2 mouse cellular contexts compared by ENCODE assay signal in the genomic region with DNA sequence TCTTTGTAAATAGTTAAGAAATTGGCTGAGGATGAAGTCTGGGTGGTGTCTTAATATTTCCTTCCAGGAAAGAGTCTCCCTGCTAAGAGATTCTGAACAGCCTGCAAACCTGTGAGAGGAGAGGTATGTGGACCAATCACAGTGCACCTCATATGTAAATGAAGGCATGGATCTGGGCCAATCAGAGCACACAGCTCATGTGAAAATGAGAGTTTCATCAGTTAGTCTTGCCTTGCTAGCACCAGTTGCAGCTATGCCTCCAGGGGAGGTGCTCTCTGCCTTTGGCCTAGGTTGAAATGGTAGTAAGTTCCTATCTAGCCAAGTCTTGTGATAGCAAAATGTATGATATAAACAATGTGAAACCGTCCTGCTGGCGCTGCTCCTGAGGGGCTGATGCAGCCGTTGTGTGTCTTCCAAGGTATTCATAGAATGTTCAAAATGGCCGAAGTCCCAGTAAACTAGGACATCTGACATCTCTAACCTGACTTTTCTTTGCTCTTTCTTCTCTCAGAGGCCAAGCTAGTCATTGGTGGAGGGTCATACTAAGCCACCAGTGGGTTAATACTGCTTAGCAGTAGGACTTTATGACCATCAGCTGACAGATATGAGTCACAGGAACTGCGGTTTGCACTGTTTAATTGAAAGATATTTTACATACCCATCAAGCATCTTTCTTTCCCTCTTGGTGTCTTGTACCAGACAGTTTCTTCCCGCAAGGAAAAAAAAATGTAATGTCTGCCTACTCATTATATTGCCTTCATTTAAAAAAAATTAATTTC.
TF ChIP-seq lines count a peak whose summit lies in the region.

No protein-coding gene starts in this region.

TF ChIP-seq in MEL, 35 proteins besides CTCF, POLR2A, EP300 and RAD21:
- TF ChIP-seq SMC3 (IDR thresholded peaks at IDR 0.05; ENCODE audit: low read depth, low read length), result 0 out of 2 replicates have a peak, but pooled peaks have one; percentile 4
- peak; percentile 46; the same call in 1 of the 2 replicates for TF ChIP-seq POLR2AphosphoS2 (IDR thresholded peaks at IDR 0.05; ENCODE audit: low read length)
- TF ChIP-seq KAT2A (conservative IDR thresholded peaks at IDR 0.05; ENCODE audit: low read depth, low read length), result peak; percentile 21; the same call in 1 of the 2 replicates
- TF ChIP-seq TAL1 (IDR thresholded peaks at IDR 0.05; ENCODE audit: low read length), result no peak
- no peak for TF ChIP-seq MYB (IDR thresholded peaks at IDR 0.05; ENCODE audit: low read depth, low read length)
- no peak for TF ChIP-seq CHD1 (IDR thresholded peaks at IDR 0.05; ENCODE audit: low read depth, low read length)
- no peak for TF ChIP-seq GABPA (IDR thresholded peaks at IDR 0.05; ENCODE audit: low read depth, low read length)
- no peak for TF ChIP-seq USF1 (IDR thresholded peaks at IDR 0.05; ENCODE audit: low read depth, low read length)
- TF ChIP-seq ZMIZ1 (IDR thresholded peaks at IDR 0.05; ENCODE audit: low read depth, low read length), result peak; percentile 61; the same call in 1 of the 2 replicates
- TF ChIP-seq BHLHE40 (IDR thresholded peaks at IDR 0.05; ENCODE audit: borderline replicate concordance, low read depth, low read length), result no peak
- no peak for TF ChIP-seq MYC (IDR thresholded peaks at IDR 0.05; ENCODE audit: low read depth, low read length)
- no peak for TF ChIP-seq HCFC1 (IDR thresholded peaks at IDR 0.05; ENCODE audit: low read depth, low read length)
- 0 out of 2 replicates have a peak, but pooled peaks have one; percentile 6 for TF ChIP-seq GATA1 (IDR thresholded peaks at IDR 0.05; ENCODE audit: low read depth, low read length)
- TF ChIP-seq ZC3H11A (IDR thresholded peaks at IDR 0.05; ENCODE audit: low read depth, low read length), result no peak
- TF ChIP-seq UBTF (IDR thresholded peaks at IDR 0.05; ENCODE audit: borderline replicate concordance, insufficient read depth, low read depth, low read length), result no peak
- no peak for TF ChIP-seq E2F4 (IDR thresholded peaks at IDR 0.05; ENCODE audit: borderline replicate concordance, low read depth, low read length)
- 0 out of 2 replicates have a peak, but pooled peaks have one; percentile 5 for TF ChIP-seq ETS1 (IDR thresholded peaks at IDR 0.05; ENCODE audit: low read depth, low read length)
- no peak for TF ChIP-seq MEF2A (IDR thresholded peaks at IDR 0.05; ENCODE audit: extremely low read depth, insufficient replicate concordance, low read depth, low read length, poor library complexity, severe bottlenecking)
- peak; percentile 44; the same call in 1 of the 2 replicates for TF ChIP-seq MAX (IDR thresholded peaks at IDR 0.05; ENCODE audit: low read length)
- no peak for TF ChIP-seq ELF1 (IDR thresholded peaks at IDR 0.05; ENCODE audit: low read depth, low read length)
- peak; percentile 62; the same call in 1 of the 2 replicates for TF ChIP-seq MXI1 (IDR thresholded peaks at IDR 0.05; ENCODE audit: low read depth, low read length)
- no peak for TF ChIP-seq ZNF384 (IDR thresholded peaks at IDR 0.05; ENCODE audit: low read depth, low read length)
- TF ChIP-seq RCOR1 (IDR thresholded peaks at IDR 0.05; ENCODE audit: low read depth, low read length), result no peak
- TF ChIP-seq SIN3A (IDR thresholded peaks at IDR 0.05; ENCODE audit: low read length), result peak; percentile 49
- peak; percentile 82 for TF ChIP-seq TBP (IDR thresholded peaks at IDR 0.05; ENCODE audit: low read depth, low read length)
- TF ChIP-seq ZKSCAN1 (IDR thresholded peaks at IDR 0.05; ENCODE audit: low read depth, low read length), result no peak
- TF ChIP-seq MAZ (IDR thresholded peaks at IDR 0.05; ENCODE audit: low read depth, low read length), result 0 out of 2 replicates have a peak, but pooled peaks have one; percentile 32
- no peak for TF ChIP-seq USF2 (IDR thresholded peaks at IDR 0.05; ENCODE audit: borderline replicate concordance in 1 of 2, insufficient read depth in 1 of 2, low read depth in 1 of 2, low read length in 2 of 2)
- no peak for TF ChIP-seq MAFK (IDR thresholded peaks at IDR 0.05; ENCODE audit: borderline replicate concordance, low read depth, low read length)
- no peak for TF ChIP-seq POLR2AphosphoS5 (IDR thresholded peaks at IDR 0.05; ENCODE audit: borderline replicate concordance, low read depth, low read length)
- TF ChIP-seq CHD2 (IDR thresholded peaks at IDR 0.05; ENCODE audit: low read length), result peak; percentile 12; the same call in 1 of the 2 replicates
- TF ChIP-seq TCF12 (IDR thresholded peaks at IDR 0.05; ENCODE audit: low read depth, low read length), result no peak
- no peak for TF ChIP-seq JUND (IDR thresholded peaks at IDR 0.05; ENCODE audit: low read depth, low read length)
- TF ChIP-seq NRF1 (IDR thresholded peaks at IDR 0.05; ENCODE audit: insufficient read depth, low read depth, low read length, poor library complexity, severe bottlenecking), result no peak
- TF ChIP-seq NELFE (IDR thresholded peaks at IDR 0.05; ENCODE audit: low read depth, low read length), result peak; percentile 54
TF ChIP-seq in MEL: peak in this region for 13.

TF ChIP-seq in myocyte, 11 proteins besides CTCF, POLR2A, EP300 and RAD21:
- TF ChIP-seq POLR2AphosphoS2 (IDR thresholded peaks at IDR 0.05; ENCODE audit: insufficient read length, low read depth) (no peak), SRF (IDR thresholded peaks at IDR 0.05; ENCODE audit: control insufficient read depth, insufficient read length, low read depth) (no peak), USF1 (IDR thresholded peaks at IDR 0.05; ENCODE audit: low read depth) (peak; percentile 78), TCF3 (IDR thresholded peaks at IDR 0.05; ENCODE audit: insufficient read length, low read depth) (no peak), CEBPB (IDR thresholded peaks at IDR 0.05; ENCODE audit: insufficient read depth, poor library complexity, severe bottlenecking) (no peak), MYOD1 (IDR thresholded peaks at IDR 0.05; ENCODE audit: control insufficient read depth in 1 of 3, insufficient read length in 2 of 3, low read depth in 2 of 3) (no peak), MYOG (IDR thresholded peaks at IDR 0.05; ENCODE audit: control insufficient read depth in 1 of 3, insufficient read depth in 1 of 3, insufficient read length in 2 of 3, low read depth in 2 of 3) (no peak), REST (IDR thresholded peaks at IDR 0.05; ENCODE audit: insufficient read depth, insufficient read length) (no peak)
